Mouse (Mus musculus) midbrain, embryonic 16.5 days (tissue): ENCODE results near the gene Banf2. TPM values are rescaled to one million over a fixed set of nuclear protein-coding genes. Genes with fewer than 3 reads are reported as not detected.

Experiments used
- ATAC-seq: fragments of 200-750 bp; cut with Nextera tagmentation; 2 replicates; pipeline ENCODE4 v1.8.0; 2017; ENCODE audit warnings: moderate TSS enrichment
- H3K27ac ChIP-seq: fragments of 300-500 bp; sonication (generic); 2 replicates; pipeline ENCODE4 v1.5.1; 2014; ENCODE audit warnings: mild to moderate bottlenecking, low read length, mixed read lengths
- H3K27me3 ChIP-seq: fragments of 300-500 bp; sonication (generic); 2 replicates; pipeline ENCODE4 v1.6.1; 2014; ENCODE audit warnings: low read depth, low read length, mixed read lengths; ENCODE audit not compliant: control insufficient read depth, insufficient read depth
- H3K36me3 ChIP-seq: fragments of 300-500 bp; sonication (generic); 2 replicates; pipeline ENCODE4 v1.6.1; 2014; ENCODE audit warnings: mild to moderate bottlenecking, low read length, moderate library complexity, mixed read lengths; ENCODE audit not compliant: control insufficient read depth, insufficient read depth
- H3K4me1 ChIP-seq: fragments of 300-500 bp; sonication (generic); 2 replicates; pipeline ENCODE4 v1.6.1; 2014; ENCODE audit warnings: mild to moderate bottlenecking, low read length, mixed read lengths; ENCODE audit not compliant: control insufficient read depth, insufficient read depth
- H3K4me2 ChIP-seq: fragments of 300-500 bp; sonication (generic); 2 replicates; pipeline ENCODE4 v1.6.1; 2014; ENCODE audit warnings: mild to moderate bottlenecking, low read length, mixed read lengths
- H3K4me3 ChIP-seq: fragments of 300-500 bp; sonication (generic); 2 replicates; pipeline ENCODE4 v1.5.1; 2014; ENCODE audit warnings: low read depth, mild to moderate bottlenecking, low read length, moderate library complexity, mixed read lengths
- H3K9ac ChIP-seq: fragments of 300-500 bp; sonication (generic); 2 replicates; pipeline ENCODE4 v1.6.1; 2014; ENCODE audit warnings: low read depth, low read length, mixed read lengths
- H3K9me3 ChIP-seq: fragments of 300-500 bp; sonication (generic); replicated peaks from 2 replicates; pipeline ENCODE4 v1.6.1; 2014; ENCODE audit warnings: mild to moderate bottlenecking, low read length, mixed read lengths; ENCODE audit not compliant: control insufficient read depth, poor library complexity, severe bottlenecking
- whole genome bisulfite sequencing: fragments of 180-500 bp; shearing (Covaris S2); extraction: QIAGEN DNeasy Blood & Tissue Kit; methylation state at CpG from one replicate; pipeline ENCODE4 v1.1.7; 2014; 5-methylcytosine and 5-hydroxymethylcytosine counted together
- polyA plus RNA-seq: library from polyadenylated mRNA; unstranded; fragments of >200 nt; fragmentation: Nextera tagmentation; extraction: Ambion mirVana; gene quantifications from 2 replicates; pipeline ENCODE4 v1.2.1, GENCODE M21; 2015

Gene Banf2
- polyA plus RNA-seq, 1 experiment from 2014 or later: not detected

DNA sequence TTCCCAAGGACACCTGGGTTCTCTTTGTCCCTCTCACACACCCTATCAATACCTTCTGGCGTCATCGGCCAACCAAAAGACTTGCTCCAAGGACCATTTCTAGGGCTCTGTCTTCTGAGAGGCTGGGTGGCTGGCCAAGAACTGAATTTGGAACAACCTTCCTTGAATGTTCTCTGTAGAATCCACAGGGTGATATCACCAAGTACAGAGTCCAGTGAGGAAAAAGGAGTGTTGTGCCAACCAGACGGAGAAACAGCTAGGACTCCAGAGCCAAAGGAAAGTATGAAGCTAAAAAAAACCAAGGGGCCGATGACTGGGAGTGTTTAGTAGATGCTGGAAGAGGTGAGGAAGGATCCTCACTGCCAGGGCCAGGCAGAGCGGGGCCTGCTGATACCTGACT is 74.5 kb downstream of the Banf2 start:
- no peaks in the 10 kb centered on the region for H3K4me1 ChIP-seq
- H3K27me3 ChIP-seq: no peaks in the 10 kb centered on the region
- H3K9me3 ChIP-seq: no peaks in the 10 kb centered on the region
- 90% methylated on average over 5 of the region's 5 CpGs for WGBS
- no peak overlapping the region for H3K4me3 ChIP-seq
- ATAC-seq: no peak
- H3K4me2 ChIP-seq: no peak overlapping the region
- H3K27ac ChIP-seq: no peak overlapping the region
- no peaks in the 10 kb centered on the region for H3K36me3 ChIP-seq
- H3K9ac ChIP-seq: no peak overlapping the region

DNA sequence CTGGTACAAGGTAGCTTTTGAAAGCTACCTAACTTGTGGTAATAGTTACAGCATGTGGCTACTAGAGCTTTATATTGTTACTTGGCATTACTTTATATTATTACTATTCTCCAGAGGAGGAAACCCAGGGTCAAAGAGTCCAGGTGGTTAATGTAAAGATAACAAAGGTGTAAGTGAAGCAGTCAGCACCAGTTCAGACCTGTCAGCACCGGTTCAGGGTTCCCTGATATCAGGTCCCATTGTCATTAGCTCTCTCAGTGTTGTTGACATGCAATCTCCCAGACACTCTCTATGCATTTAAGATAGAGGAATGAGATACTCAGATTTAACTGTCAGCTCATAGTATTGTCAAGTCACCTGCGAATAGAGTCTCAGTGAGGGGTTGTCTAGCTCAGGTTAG is 75.0 kb downstream of the Banf2 start:
- Histone ChIP-seq H3K9ac (no peak overlapping the region), H3K27me3 (no peaks in the 10 kb centered on the region), H3K9me3 (no peaks in the 10 kb centered on the region), H3K27ac (no peak overlapping the region), H3K4me3 (no peak overlapping the region), H3K4me1 (no peaks in the 10 kb centered on the region), H3K4me2 (no peak overlapping the region), H3K36me3 (no peaks in the 10 kb centered on the region)
- WGBS: 91% methylated on average over 2 of the region's 2 CpGs
- no peak for ATAC-seq

DNA sequence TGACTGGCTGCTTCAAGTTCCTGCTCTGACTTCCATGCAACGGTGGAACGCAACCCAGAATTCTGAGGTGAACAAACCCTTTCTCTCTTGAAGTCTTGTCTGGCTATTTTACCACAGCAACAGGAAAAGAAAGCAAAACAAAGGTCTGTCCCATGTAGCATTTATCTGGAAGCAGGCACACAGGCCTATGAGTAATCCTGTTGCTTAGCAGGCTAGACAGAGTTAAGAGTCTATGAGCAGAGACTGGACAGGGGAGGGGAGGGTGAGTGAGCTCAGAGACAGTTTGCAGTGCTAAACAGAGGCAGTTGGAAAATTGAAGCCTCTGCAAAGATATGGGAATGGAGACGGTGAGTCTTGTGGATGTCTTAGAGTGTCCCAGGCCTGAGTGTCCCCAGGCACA is 75.5 kb downstream of the Banf2 start:
- Histone ChIP-seq H3K27me3 (no peaks in the 10 kb centered on the region), H3K4me1 (no peaks in the 10 kb centered on the region), H3K4me2 (no peak overlapping the region), H3K4me3 (no peak overlapping the region), H3K36me3 (no peaks in the 10 kb centered on the region), H3K27ac (no peak overlapping the region), H3K9me3 (no peaks in the 10 kb centered on the region), H3K9ac (no peak overlapping the region)
- no peak for ATAC-seq
- WGBS: 74% methylated on average over 3 of the region's 3 CpGs

DNA sequence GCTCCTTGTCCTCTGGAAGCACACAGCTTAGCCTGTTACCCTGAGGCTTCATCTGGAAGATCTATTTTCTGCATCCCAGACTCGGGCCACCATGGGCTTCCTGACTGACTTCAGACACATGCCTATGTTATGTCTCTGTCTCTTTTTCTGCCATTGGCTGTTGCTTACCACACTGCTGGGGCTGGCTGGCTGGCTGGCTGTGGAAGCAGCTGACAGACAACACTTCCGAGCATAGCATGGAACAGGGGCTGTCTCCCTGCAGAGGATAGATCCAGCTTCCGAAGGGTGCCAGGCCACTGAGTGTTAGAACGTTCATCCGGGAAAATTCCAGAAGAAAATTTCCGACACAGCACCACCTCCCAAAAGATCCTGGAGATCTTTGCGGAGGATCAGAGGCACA is 79.1 kb downstream of the Banf2 start:
- Histone ChIP-seq H3K9ac (no peak overlapping the region), H3K4me2 (no peak overlapping the region), H3K9me3 (no peaks in the 10 kb centered on the region), H3K27me3 (no peaks in the 10 kb centered on the region), H3K27ac (no peak overlapping the region), H3K4me3 (no peak overlapping the region), H3K4me1 (no peaks in the 10 kb centered on the region), H3K36me3 (no peaks in the 10 kb centered on the region)
- no peak for ATAC-seq
- 71% methylated on average over 7 of the region's 7 CpGs for WGBS

DNA sequence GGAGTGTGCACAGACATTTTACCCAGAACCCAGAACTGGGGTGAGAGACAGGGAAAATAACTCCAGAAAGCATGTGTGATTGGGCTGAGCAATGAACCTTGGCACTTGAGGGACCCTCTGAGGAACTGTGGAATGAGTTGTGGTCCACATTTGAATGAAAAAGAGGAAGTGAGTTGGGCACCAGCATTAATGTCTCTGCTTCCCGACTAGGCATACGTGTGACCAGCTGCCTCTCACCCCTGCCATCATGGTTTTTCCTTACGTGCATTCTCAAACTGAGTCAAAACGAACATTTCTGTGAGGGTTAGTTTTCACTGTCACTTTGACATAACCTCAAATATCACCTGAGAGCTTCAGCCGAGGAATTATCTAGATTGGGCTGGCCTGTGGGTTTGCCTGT is 79.8 kb downstream of the Banf2 start:
- Histone ChIP-seq H3K27ac (no peak overlapping the region), H3K27me3 (no peaks in the 10 kb centered on the region), H3K4me2 (no peak overlapping the region), H3K4me1 (no peaks in the 10 kb centered on the region), H3K4me3 (no peak overlapping the region), H3K36me3 (no peaks in the 10 kb centered on the region), H3K9me3 (no peaks in the 10 kb centered on the region), H3K9ac (no peak overlapping the region)
- ATAC-seq: no peak
- 86% methylated on average over 5 of the region's 5 CpGs for WGBS

DNA sequence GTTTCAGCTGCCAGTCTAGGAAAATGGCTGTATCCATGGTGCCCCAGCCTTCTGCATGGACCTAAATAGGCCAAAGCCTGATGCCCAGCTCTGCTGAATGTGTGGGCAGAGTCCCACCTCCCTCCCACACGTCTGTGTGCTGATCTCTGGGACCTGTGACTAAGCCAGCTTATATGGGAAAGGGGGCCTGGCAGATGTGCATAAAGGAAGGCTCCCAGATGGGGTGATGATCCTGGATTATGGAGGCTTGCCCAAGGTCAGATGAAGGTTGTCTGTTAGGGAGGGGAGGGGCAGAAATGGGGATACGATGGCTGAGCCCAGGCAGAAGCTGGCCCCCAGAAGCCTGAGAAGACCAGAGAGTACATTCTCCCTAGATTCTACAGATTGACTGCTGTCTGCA is 85.2 kb downstream of the Banf2 start:
- no peak for ATAC-seq
- WGBS: 67% methylated on average over 2 of the region's 2 CpGs
- Histone ChIP-seq H3K4me3 (no peak overlapping the region), H3K4me1 (no peaks in the 10 kb centered on the region), H3K27me3 (no peaks in the 10 kb centered on the region), H3K9ac (no peak overlapping the region), H3K4me2 (no peak overlapping the region), H3K27ac (no peak overlapping the region), H3K36me3 (no peaks in the 10 kb centered on the region), H3K9me3 (no peaks in the 10 kb centered on the region)

DNA sequence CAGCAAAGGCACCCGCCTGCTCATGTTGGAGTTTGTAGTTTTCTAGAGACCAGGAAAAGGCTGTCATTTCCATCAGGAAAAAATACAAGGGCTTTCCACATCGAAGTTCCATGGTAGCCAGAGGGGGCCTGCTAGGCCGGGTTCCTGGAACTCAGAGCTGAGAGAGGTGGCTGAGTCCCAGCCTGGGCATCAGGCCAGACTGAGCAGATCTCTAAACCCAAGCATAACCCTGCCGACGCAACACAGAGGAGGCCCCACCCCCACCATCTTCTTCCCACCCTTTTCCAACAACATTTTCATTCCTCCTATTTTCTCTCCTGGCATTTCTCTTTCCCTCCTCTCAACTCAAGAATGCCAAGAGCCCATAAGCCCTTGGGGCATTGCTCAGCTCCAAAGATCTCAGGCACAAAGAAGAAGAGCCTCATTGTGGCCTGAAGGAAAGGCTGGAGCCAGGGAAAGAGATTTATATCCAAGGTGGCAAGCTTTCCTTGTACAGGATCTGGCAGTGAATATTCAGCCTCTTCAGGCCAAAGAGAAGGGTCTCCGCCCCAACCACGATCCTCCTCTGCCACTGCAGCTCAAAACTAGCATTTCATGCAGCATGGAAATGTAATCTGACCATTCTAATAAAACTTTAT is 87.4 kb downstream of the Banf2 start:
- Histone ChIP-seq H3K36me3 (no peaks in the 10 kb centered on the region), H3K4me2 (no peak overlapping the region), H3K9ac (no peak overlapping the region), H3K4me3 (no peak overlapping the region), H3K27me3 (no peaks in the 10 kb centered on the region), H3K27ac (no peak overlapping the region), H3K9me3 (no peaks in the 10 kb centered on the region), H3K4me1 (no peaks in the 10 kb centered on the region)
- 78% methylated on average over 7 of the region's 7 CpGs for WGBS
- ATAC-seq: no peak

DNA sequence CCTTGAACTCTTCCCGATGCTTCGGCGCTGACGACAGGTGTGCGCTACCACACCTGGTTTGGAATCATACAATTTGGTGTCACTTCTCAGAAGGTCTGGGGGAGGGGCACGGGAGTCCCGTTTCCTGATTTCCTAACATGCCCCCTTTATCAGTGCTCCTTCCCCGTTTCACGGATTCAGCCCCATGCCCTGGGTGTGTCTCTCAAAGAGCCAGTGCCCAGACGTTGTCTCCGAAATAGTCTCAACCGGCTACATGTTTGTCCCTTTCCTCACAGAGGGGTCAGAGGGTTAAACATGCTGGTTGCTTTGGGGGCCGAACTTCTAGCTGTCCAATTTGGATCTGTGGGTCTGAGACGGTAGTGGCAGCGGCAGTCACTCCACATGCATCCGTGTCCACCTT is 89.2 kb downstream of the Banf2 start:
- Histone ChIP-seq H3K4me1 (no peaks in the 10 kb centered on the region), H3K4me2 (no peak overlapping the region), H3K9ac (no peak overlapping the region), H3K9me3 (no peaks in the 10 kb centered on the region), H3K27me3 (no peaks in the 10 kb centered on the region), H3K27ac (no peak overlapping the region), H3K36me3 (no peaks in the 10 kb centered on the region), H3K4me3 (no peak overlapping the region)
- 96% methylated on average over 16 of the region's 16 CpGs for WGBS
- no peak for ATAC-seq
